Mouse (Mus musculus) cortical plate, adult 2 months (tissue): ENCODE measurements around the gene Pyy. TPM values are rescaled to one million over a fixed set of nuclear protein-coding genes. Genes with fewer than 3 reads are reported as not detected.

ENCODE experiments used
- H3K27ac ChIP-seq: fragments of 200-500 bp; 2 replicates; pipeline ENCODE4 v1.5.1; 2012; ENCODE audit warnings: low read length, control low read depth, inconsistent platforms; ENCODE audit not compliant: insufficient read depth
- H3K4me1 ChIP-seq: fragments of 200-500 bp; 2 replicates; pipeline ENCODE4 v1.6.1; 2011; ENCODE audit warnings: low read length; ENCODE audit not compliant: control insufficient read depth, insufficient read depth
- H3K4me3 ChIP-seq: fragments of 200-500 bp; 2 replicates; pipeline ENCODE4 v1.5.1; 2011; ENCODE audit warnings: mild to moderate bottlenecking, low read length, control low read depth; ENCODE audit not compliant: insufficient read depth
- CTCF ChIP-seq: fragments of 200-500 bp; IDR thresholded peaks from 2 replicates; pipeline ENCODE4 v1.5.1; 2011; ENCODE audit warnings: mild to moderate bottlenecking, control low read depth, low read length; ENCODE audit not compliant: insufficient read depth; ENCODE audit errors: extremely low read depth
- POLR2A ChIP-seq: fragments of 200-500 bp; IDR thresholded peaks from 2 replicates; pipeline ENCODE4 v1.6.1; 2011; ENCODE audit warnings: mild to moderate bottlenecking, low read length, control low read depth; ENCODE audit not compliant: insufficient read depth; ENCODE audit errors: extremely low read depth
- polyA plus RNA-seq: library from polyadenylated mRNA; depleted of rRNA; stranded (reverse); fragments of >200 nt; gene quantifications from 2 replicates; pipeline ENCODE4 v1.2.3, GENCODE M21; 2012

The Pyy gene
- polyA plus RNA-seq, 1 experiment = not detected

DNA sequence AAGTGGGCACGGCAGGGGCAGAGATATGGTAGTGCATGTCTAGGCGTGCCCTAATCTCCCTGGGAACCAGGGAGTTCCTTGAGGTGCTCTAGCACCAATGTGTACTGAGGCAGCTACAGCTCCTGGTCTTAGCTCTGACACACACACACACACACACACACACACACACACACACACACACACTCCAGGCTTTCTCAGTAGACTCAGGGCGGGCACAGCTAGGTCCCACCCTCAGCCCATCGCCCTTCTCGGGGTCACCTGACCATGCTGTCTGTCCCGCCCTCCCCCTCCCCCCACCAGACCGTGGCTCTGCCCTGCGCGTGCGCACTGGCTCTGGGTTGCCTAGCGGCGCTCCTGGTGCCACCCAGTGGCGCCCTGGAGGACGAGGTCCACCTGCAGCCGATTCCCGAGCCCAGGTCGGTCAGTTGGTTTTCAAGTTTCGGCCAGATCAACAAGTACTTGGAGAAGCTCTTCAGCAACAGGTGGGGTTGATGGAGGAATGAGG, 10.7 kb downstream of the Pyy start:
- H3K4me3 ChIP-seq = peak overlapping the region; percentile 55
- no peak overlapping the region for H3K27ac ChIP-seq
- no peaks in the 10 kb centered on the region for H3K4me1 ChIP-seq
- TF ChIP-seq CTCF (peak; percentile 44), POLR2A (no peak)

DNA sequence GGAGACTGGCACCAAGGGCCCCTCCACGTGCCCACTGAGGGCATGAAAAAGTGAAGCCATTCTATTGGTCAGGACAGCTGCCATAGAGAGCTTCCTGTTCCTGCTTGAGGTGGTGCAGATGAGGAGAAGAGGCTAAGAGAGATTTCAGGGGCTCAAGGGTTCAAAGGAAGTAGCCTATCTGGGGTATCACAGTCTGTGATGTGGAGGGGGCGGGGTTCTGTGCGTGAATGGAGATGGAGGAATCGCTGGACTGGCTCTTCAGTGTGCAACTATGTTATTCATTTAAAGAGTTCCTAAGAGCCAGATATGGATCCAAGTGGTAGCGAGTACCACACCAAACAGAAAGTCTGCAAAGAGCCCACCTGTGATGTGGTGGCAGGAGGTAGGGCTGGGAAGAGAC, 11.2 kb downstream of the Pyy start:
- Histone ChIP-seq H3K27ac (no peak overlapping the region), H3K4me1 (no peaks in the 10 kb centered on the region), H3K4me3 (peak overlapping the region; percentile 55; the same call in 1 of the 2 replicates)
- TF ChIP-seq CTCF (no peak), POLR2A (no peak)

DNA sequence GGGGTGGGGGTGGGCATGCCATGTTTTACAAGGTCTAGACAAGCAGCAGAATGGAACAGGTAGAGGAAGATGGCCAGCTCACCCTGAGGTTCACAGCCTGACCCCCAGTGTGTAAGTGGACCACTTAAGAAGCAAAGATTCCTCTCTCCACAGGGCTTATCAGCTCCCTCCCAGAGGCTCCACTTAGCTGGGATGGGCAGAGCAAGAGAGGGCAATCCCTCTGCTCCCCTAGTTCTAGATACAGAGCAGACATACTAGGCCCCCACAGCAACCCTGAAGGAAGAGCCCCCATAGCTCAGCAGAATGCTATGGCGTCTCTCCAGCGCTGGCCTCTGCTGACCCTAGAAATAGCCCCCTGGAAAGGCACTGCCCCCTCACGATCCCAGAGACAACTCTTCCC, 12.0 kb downstream of the Pyy start:
- Histone ChIP-seq H3K4me3 (no peak overlapping the region), H3K27ac (no peak overlapping the region), H3K4me1 (no peaks in the 10 kb centered on the region)
- no peak for TF ChIP-seq CTCF
- TF ChIP-seq POLR2A = no peak

DNA sequence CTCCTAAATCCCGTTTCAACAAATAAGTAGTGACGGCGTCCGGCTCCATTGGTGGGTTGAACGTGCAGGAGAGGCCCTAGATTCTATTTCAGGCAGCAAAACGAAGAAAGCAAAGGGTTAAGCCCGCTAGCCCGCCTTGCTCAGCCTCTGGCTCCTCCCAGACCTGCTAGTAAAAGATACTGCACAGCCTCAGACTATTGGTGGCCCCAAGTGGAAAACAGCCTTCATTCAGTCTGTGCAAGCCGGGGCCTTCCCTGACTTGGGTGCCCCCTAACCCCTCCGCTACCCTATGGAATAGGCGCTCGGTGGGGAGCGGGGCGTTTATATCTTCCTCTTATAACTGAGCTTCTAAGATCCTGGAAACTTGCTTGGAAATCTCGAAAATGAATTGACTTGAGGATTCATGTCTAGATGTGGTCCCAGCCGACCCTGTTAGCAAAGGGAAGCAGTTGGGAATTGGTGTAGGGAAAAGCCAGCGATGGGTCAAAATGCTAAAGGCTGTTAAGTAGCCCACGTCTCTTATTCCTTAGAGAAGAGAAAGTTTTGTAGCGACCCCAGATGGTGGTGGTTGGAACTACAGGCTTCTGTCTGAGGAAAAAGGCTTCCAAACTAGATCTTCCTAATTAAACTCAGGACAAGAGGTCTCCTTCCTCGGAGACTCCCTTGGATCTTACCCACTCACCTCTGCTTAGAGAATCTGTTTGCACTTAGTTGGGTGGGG, 18.4 kb downstream of the Pyy start:
- no peak for TF ChIP-seq POLR2A
- TF ChIP-seq CTCF = peak; percentile 64
- H3K27ac ChIP-seq = no peak overlapping the region
- H3K4me3 ChIP-seq = peak overlapping the region; percentile 88
- H3K4me1 ChIP-seq = no peaks in the 10 kb centered on the region

- TF ChIP-seq CTCF (no peak), POLR2A (peak; percentile 77)
- H3K4me1 ChIP-seq = peaks cover 2% of the 10 kb centered on the region
Measured at GRCm38 (mm10) chr11:102087931-102088898, 19.4 kb downstream of the Pyy start, which contains the start of gene Mpp2. TSS of gene Mpp2 (minus strand) at chr11:102088515.

GRCm38 (mm10) chr11:102087081-102087751, 20.4 kb downstream of the Pyy start:
- peak overlapping the region; percentile 97 for H3K27ac ChIP-seq
- H3K4me3 ChIP-seq = peak overlapping the region; percentile 88
- H3K4me1 ChIP-seq = peaks cover 6% of the 10 kb centered on the region
- TF ChIP-seq CTCF = no peak
- TF ChIP-seq POLR2A = 0 out of 2 replicates have a peak, but pooled peaks have one; percentile 19

More at GRCm38 (mm10) chr11:102087931-102088898, 19.4 kb downstream of the Pyy start, which contains the start of gene Mpp2:
- Histone ChIP-seq H3K27ac (peak within 1 kb of the TSS; percentile 97), H3K4me3 (peak within 1 kb of the TSS; percentile 88)

- Histone ChIP-seq H3K4me1 (peaks cover 6% of the 10 kb centered on the region), H3K4me3 (peak overlapping the region; percentile 88), H3K27ac (peak overlapping the region; percentile 97)
- TF ChIP-seq POLR2A (peak; percentile 44; the same call in 1 of the 2 replicates), CTCF (0 out of 2 replicates have a peak, but pooled peaks have one; percentile 8)
Measured at GRCm38 (mm10) chr11:102086331-102086730, 21.3 kb downstream of the Pyy start.

DNA sequence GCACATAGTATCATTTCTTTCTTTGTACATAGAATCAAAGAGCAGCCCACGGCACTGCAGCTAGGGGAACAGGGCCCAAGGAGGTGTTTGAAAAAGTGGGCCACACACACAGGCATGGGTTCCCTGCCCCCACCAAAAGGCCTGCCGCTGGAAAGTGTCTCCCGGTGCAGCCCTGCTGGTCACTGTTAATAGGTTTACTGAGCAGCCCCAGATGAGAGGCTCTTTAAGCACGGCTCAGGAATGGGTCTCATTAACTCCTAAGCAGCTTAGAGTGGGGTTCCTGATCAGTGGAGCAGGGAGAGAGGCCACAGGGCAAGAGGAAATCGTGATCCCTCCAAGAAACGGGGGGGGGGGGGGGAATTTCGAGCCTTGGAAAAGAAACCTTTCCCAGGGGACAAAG, 23.5 kb downstream of the Pyy start:
- Histone ChIP-seq H3K27ac (no peak overlapping the region), H3K4me3 (no peak overlapping the region), H3K4me1 (peaks cover 6% of the 10 kb centered on the region)
- TF ChIP-seq CTCF = no peak
- no peak for TF ChIP-seq POLR2A

DNA sequence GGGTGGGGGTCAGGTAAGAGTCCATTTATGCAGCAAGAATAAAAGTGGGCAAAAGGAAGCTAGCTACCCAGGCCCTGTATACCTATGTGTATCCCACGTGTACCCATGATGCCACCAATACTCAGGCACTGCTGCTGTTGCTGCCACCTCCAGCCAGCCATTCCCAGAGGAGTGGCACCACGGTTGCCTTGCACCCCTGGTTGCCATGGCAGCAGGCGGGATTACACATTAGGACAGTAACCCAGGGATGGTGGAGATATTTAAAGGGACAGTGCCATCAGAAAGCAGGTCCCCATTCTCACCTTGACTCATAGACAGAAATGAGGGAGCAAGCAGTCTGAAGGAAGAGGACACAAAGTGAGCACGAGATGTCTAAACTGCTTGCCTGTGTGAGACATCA, 24.4 kb downstream of the Pyy start:
- TF ChIP-seq POLR2A = no peak
- no peak for TF ChIP-seq CTCF
- H3K4me3 ChIP-seq = no peak overlapping the region
- H3K27ac ChIP-seq = no peak overlapping the region
- H3K4me1 ChIP-seq = peaks cover 6% of the 10 kb centered on the region
